Comparison of ENCODE assay signal across 8 mouse cellular contexts in genomic region chr11:3348576-3349342, GRCm38 (mm10). TPM values are rescaled to one million over a fixed set of nuclear protein-coding genes. Genes with fewer than 3 reads are reported as not detected.
DNase-seq lines count a peak whose midpoint lies in the region; ATAC-seq lines count a peak whose summit lies in the region.

No protein-coding gene starts in this region.

- DNase-seq in 416B (ENCODE audit: low read depth), result peak; percentile 76
- peak; percentile 70 for DNase-seq in embryo, embryonic 11 days
- peak; percentile 76 for DNase-seq in kidney, postnatal 10 days
- DNase-seq in midbrain, embryonic 14.5 days, result peak; percentile 40
- DNase-seq in spleen, postnatal 36 days (ENCODE audit: low spot score in 2 of 2), result no peak

- peak; percentile 18; the same call in 1 of the 2 replicates for ATAC-seq in forebrain, embryonic 12.5 days (ENCODE audit: low FRiP score)
- ATAC-seq in forebrain, embryonic 13.5 days, result no peak
- ATAC-seq in midbrain, embryonic 14.5 days (ENCODE audit: low FRiP score, low TSS enrichment), result peak; percentile 28; the same call in 1 of the 2 replicates
- ATAC-seq in inflammation-experienced regulatory T-cells, adult 6 months, result no peak

- H3K4me1 ChIP-seq in forebrain, embryonic 12.5 days, result peaks cover 19% of the 10 kb centered on the region
- peaks cover 14% of the 10 kb centered on the region; the same call in 1 of the 2 replicates for H3K4me1 ChIP-seq in forebrain, embryonic 13.5 days
- no peaks in the 10 kb centered on the region for H3K4me1 ChIP-seq in midbrain, embryonic 14.5 days (ENCODE audit: control insufficient read depth, insufficient read depth, low read length)

- no peak overlapping the region for H3K4me2 ChIP-seq in forebrain, embryonic 12.5 days
- H3K4me2 ChIP-seq in forebrain, embryonic 13.5 days, result no peak overlapping the region
- no peak overlapping the region for H3K4me2 ChIP-seq in midbrain, embryonic 14.5 days (ENCODE audit: low read length)

- H3K27me3 ChIP-seq in forebrain, embryonic 12.5 days, result no peaks in the 10 kb centered on the region
- no peaks in the 10 kb centered on the region for H3K27me3 ChIP-seq in forebrain, embryonic 13.5 days
- no peaks in the 10 kb centered on the region for H3K27me3 ChIP-seq in midbrain, embryonic 14.5 days (ENCODE audit: control insufficient read depth, insufficient read depth, low read length)

- H3K27ac ChIP-seq in forebrain, embryonic 12.5 days, result no peak overlapping the region
- no peak overlapping the region for H3K27ac ChIP-seq in forebrain, embryonic 13.5 days
- H3K27ac ChIP-seq in midbrain, embryonic 14.5 days (replicated peaks; ENCODE audit: low read depth, low read length), result no peak overlapping the region; the same call in 1 of the 2 replicates

- 34% methylated on average over 6 of the region's 6 CpGs for WGBS in forebrain, embryonic 12.5 days
- 55% methylated on average over 5 of the region's 6 CpGs for WGBS in forebrain, embryonic 13.5 days
- WGBS in midbrain, embryonic 14.5 days, result 48% methylated on average over 6 of the region's 6 CpGs

- H3K9ac ChIP-seq in forebrain, embryonic 12.5 days, result peak overlapping the region; percentile 25; the same call in 1 of the 2 replicates
- H3K9ac ChIP-seq in forebrain, embryonic 13.5 days, result no peak overlapping the region
- H3K9ac ChIP-seq in midbrain, embryonic 14.5 days (replicated peaks; ENCODE audit: low read length), result 0 out of 2 replicates have a peak overlapping the region, but pooled peaks have one; percentile 9

- peaks cover 81% of the 10 kb centered on the region for H3K36me3 ChIP-seq in forebrain, embryonic 12.5 days (replicated peaks)
- H3K36me3 ChIP-seq in forebrain, embryonic 13.5 days (ENCODE audit: poor library complexity, severe bottlenecking), result peaks cover 80% of the 10 kb centered on the region
- H3K36me3 ChIP-seq in midbrain, embryonic 14.5 days (ENCODE audit: control insufficient read depth, insufficient read depth, low read length), result peaks cover 92% of the 10 kb centered on the region

- no peak overlapping the region for H3K4me3 ChIP-seq in forebrain, embryonic 12.5 days (replicated peaks)
- no peak overlapping the region for H3K4me3 ChIP-seq in forebrain, embryonic 13.5 days
- H3K4me3 ChIP-seq in midbrain, embryonic 14.5 days (replicated peaks; ENCODE audit: low read depth, low read length), result no peak overlapping the region

- H3K9me3 ChIP-seq in forebrain, embryonic 12.5 days, result no peaks in the 10 kb centered on the region
- H3K9me3 ChIP-seq in forebrain, embryonic 13.5 days (replicated peaks), result no peaks in the 10 kb centered on the region
- no peaks in the 10 kb centered on the region for H3K9me3 ChIP-seq in midbrain, embryonic 14.5 days (ENCODE audit: control insufficient read depth, low read length)

RNA-seq across cellular contexts. Expression of gene Pik3ip1, which starts 18.6 kb away (rescaled TPM):
- 12.8 and 13.3 TPM in 2 replicates for polyA plus RNA-seq in forebrain, embryonic 12.5 days (2016; fragmentation: Nextera tagmentation; extraction: Ambion mirVana)
- 18.7 and 22.8 TPM in 2 replicates for polyA plus RNA-seq in forebrain, embryonic 13.5 days (2015; fragmentation: Nextera tagmentation; extraction: Ambion mirVana)
- 20.2 and 21.2 TPM in 2 replicates for polyA plus RNA-seq in midbrain, embryonic 14.5 days (2014; fragmentation: Nextera tagmentation; extraction: Ambion mirVana)
- 10 to 100 TPM; 11.5 to 59.1 (median 35.3) TPM for polyA plus RNA-seq in inflammation-experienced regulatory T-cells, adult 6 months (2017; shearing (Covaris generic))

Comparison
In these comparisons a context has a peak if more than half of its experiments do, and no peak if none do; other contexts are left out.
1. ATAC-seq: peak in forebrain, embryonic 12.5 days (single experiment) and midbrain, embryonic 14.5 days (single experiment); none in forebrain, embryonic 13.5 days (single experiment) and inflammation-experienced regulatory T-cells, adult 6 months (single experiment).
2. DNase-seq: peak in 416B (single experiment), embryo, embryonic 11 days (single experiment), kidney, postnatal 10 days (single experiment) and midbrain, embryonic 14.5 days (single experiment); none in spleen, postnatal 36 days (0 of 2).